Mouse (Mus musculus): ENCODE results near the gene Rbm38. TPM values are rescaled to one million over a fixed set of nuclear protein-coding genes. Genes with fewer than 3 reads are reported as not detected.

The Rbm38 gene
- polyA plus RNA-seq, 1 experiment = 37.9 TPM

GRCm38 (mm10) chr2:173076921-173077320 lies 56.6 kb downstream of the Rbm38 start:
- no peak for DNase-seq
- TF ChIP-seq POLR2A (IDR thresholded peaks at IDR 0.05; ENCODE audit: low read depth, low read length) (no peak), CTCF (conservative IDR thresholded peaks at IDR 0.05; ENCODE audit: insufficient read depth, insufficient read length, low read depth, low read length) (no peak)
- no peaks in the 10 kb centered on the region for H3K27me3 ChIP-seq (replicated peaks; ENCODE audit: control insufficient read depth, insufficient read depth, low read length)
- H3K4me1 ChIP-seq (ENCODE audit: control insufficient read depth, insufficient read depth, low read length) = no peaks in the 10 kb centered on the region
- no peak overlapping the region for H3K4me3 ChIP-seq (ENCODE audit: insufficient read depth, low read depth, low read length)
- no peaks in the 10 kb centered on the region for H3K36me3 ChIP-seq (ENCODE audit: control insufficient read depth, insufficient read depth, low read length)
- H3K27ac ChIP-seq (ENCODE audit: insufficient read depth, low read depth, low read length) = no peak overlapping the region
- WGBS = 61% methylated on average over 9 of the region's 9 CpGs

GRCm38 (mm10) chr2:173079766-173080549 lies 59.7 kb downstream of the Rbm38 start:
- Histone ChIP-seq H3K36me3 (ENCODE audit: control insufficient read depth, insufficient read depth, low read length) (no peaks in the 10 kb centered on the region), H3K27me3 (replicated peaks; ENCODE audit: control insufficient read depth, insufficient read depth, low read length) (no peaks in the 10 kb centered on the region), H3K4me3 (ENCODE audit: insufficient read depth, low read depth, low read length) (no peak overlapping the region), H3K4me1 (ENCODE audit: control insufficient read depth, insufficient read depth, low read length) (no peaks in the 10 kb centered on the region), H3K27ac (ENCODE audit: insufficient read depth, low read depth, low read length) (no peak overlapping the region)
- no peak for TF ChIP-seq POLR2A (IDR thresholded peaks at IDR 0.05; ENCODE audit: low read depth, low read length)
- 72% methylated on average over 10 of the region's 10 CpGs for WGBS
- DNase-seq = no peak

GRCm38 (mm10) chr2:173080785-173081241 lies 60.5 kb downstream of the Rbm38 start:
- peak; percentile 83 for DNase-seq
- no peak overlapping the region for H3K27ac ChIP-seq (ENCODE audit: insufficient read depth, low read depth, low read length)
- H3K27me3 ChIP-seq (replicated peaks; ENCODE audit: control insufficient read depth, insufficient read depth, low read length) = no peaks in the 10 kb centered on the region
- H3K4me3 ChIP-seq (ENCODE audit: insufficient read depth, low read depth, low read length) = no peak overlapping the region
- TF ChIP-seq CTCF (conservative IDR thresholded peaks at IDR 0.05; ENCODE audit: insufficient read depth, insufficient read length, low read depth, low read length) (peak; percentile 98), POLR2A (IDR thresholded peaks at IDR 0.05; ENCODE audit: low read depth, low read length) (no peak)
- no peaks in the 10 kb centered on the region for H3K4me1 ChIP-seq (ENCODE audit: control insufficient read depth, insufficient read depth, low read length)
- H3K36me3 ChIP-seq (ENCODE audit: control insufficient read depth, insufficient read depth, low read length) = no peaks in the 10 kb centered on the region
- WGBS = 28% methylated on average over 10 of the region's 10 CpGs

GRCm38 (mm10) chr2:173082706-173083105 lies 62.4 kb downstream of the Rbm38 start:
- WGBS = 88% methylated on average over 3 of the region's 3 CpGs
- no peaks in the 10 kb centered on the region for H3K36me3 ChIP-seq (ENCODE audit: control insufficient read depth, insufficient read depth, low read length)
- TF ChIP-seq POLR2A (IDR thresholded peaks at IDR 0.05; ENCODE audit: low read depth, low read length) = no peak
- TF ChIP-seq CTCF (conservative IDR thresholded peaks at IDR 0.05; ENCODE audit: insufficient read depth, insufficient read length, low read depth, low read length) = no peak
- H3K4me3 ChIP-seq (ENCODE audit: insufficient read depth, low read depth, low read length) = no peak overlapping the region
- no peaks in the 10 kb centered on the region for H3K4me1 ChIP-seq (ENCODE audit: control insufficient read depth, insufficient read depth, low read length)
- no peak overlapping the region for H3K27ac ChIP-seq (ENCODE audit: insufficient read depth, low read depth, low read length)
- no peaks in the 10 kb centered on the region for H3K27me3 ChIP-seq (replicated peaks; ENCODE audit: control insufficient read depth, insufficient read depth, low read length)
- DNase-seq = no peak

- Histone ChIP-seq H3K27ac (ENCODE audit: insufficient read depth, low read depth, low read length) (no peak overlapping the region), H3K27me3 (replicated peaks; ENCODE audit: control insufficient read depth, insufficient read depth, low read length) (no peaks in the 10 kb centered on the region), H3K4me3 (ENCODE audit: insufficient read depth, low read depth, low read length) (no peak overlapping the region), H3K36me3 (ENCODE audit: control insufficient read depth, insufficient read depth, low read length) (no peaks in the 10 kb centered on the region), H3K4me1 (ENCODE audit: control insufficient read depth, insufficient read depth, low read length) (no peaks in the 10 kb centered on the region)
- 78% methylated on average over 9 of the region's 9 CpGs for WGBS
- DNase-seq = no peak
- TF ChIP-seq CTCF (conservative IDR thresholded peaks at IDR 0.05; ENCODE audit: insufficient read depth, insufficient read length, low read depth, low read length) = no peak
- TF ChIP-seq POLR2A (IDR thresholded peaks at IDR 0.05; ENCODE audit: low read depth, low read length) = no peak
Observed at GRCm38 (mm10) chr2:173083106-173083505, 62.8 kb downstream of the Rbm38 start.

- Histone ChIP-seq H3K36me3 (ENCODE audit: control insufficient read depth, insufficient read depth, low read length) (no peaks in the 10 kb centered on the region), H3K4me3 (ENCODE audit: insufficient read depth, low read depth, low read length) (no peak overlapping the region), H3K4me1 (ENCODE audit: control insufficient read depth, insufficient read depth, low read length) (no peaks in the 10 kb centered on the region), H3K27me3 (replicated peaks; ENCODE audit: control insufficient read depth, insufficient read depth, low read length) (no peaks in the 10 kb centered on the region), H3K27ac (ENCODE audit: insufficient read depth, low read depth, low read length) (no peak overlapping the region)
- WGBS = 20% methylated on average over 13 of the region's 13 CpGs
- TF ChIP-seq POLR2A (IDR thresholded peaks at IDR 0.05; ENCODE audit: low read depth, low read length) = no peak
- no peak for TF ChIP-seq CTCF (conservative IDR thresholded peaks at IDR 0.05; ENCODE audit: insufficient read depth, insufficient read length, low read depth, low read length)
- DNase-seq = no peak
Observed at GRCm38 (mm10) chr2:173083712-173084475, 63.6 kb downstream of the Rbm38 start.

Other genes starting within 250 kb of the Rbm38 start
- gene Bmp7, start 80.2 kb upstream of the Rbm38 start, polyA plus RNA-seq (2012; rRNA removed) = 47.6 and 51.2 TPM in 2 replicates
- gene Spo11, start 42.8 kb upstream of the Rbm38 start, polyA plus RNA-seq (2012; rRNA removed) = 0.14 and 0.17 TPM in 2 replicates
- 53.8 and 56.7 TPM in 2 replicates for gene Rae1, start 20.4 kb upstream of the Rbm38 start, polyA plus RNA-seq (2012; rRNA removed)
- 0.03 TPM in 2 replicates for gene Ctcfl, start 99.0 kb downstream of the Rbm38 start, polyA plus RNA-seq (2012; rRNA removed)
- gene Pck1, start 132.6 kb downstream of the Rbm38 start, polyA plus RNA-seq (2012; rRNA removed) = 648 and 871 TPM in 2 replicates
- gene Zbp1, start 198.4 kb downstream of the Rbm38 start, polyA plus RNA-seq (2012; rRNA removed) = 3.3 and 7.8 TPM in 2 replicates

All from kidney, adult 2 months (tissue).